Mouse (Mus musculus) gastrocnemius, postnatal 25 days (tissue): ENCODE measurements around the gene Gnpat. TPM values are rescaled to one million over a fixed set of nuclear protein-coding genes. Genes with fewer than 3 reads are reported as not detected.
"Not testable (repeated sequence)": the region's sequence is repeated elsewhere in the genome, so short reads cannot be mapped to it uniquely, and the experiment has no call there.

ENCODE experiments used
- DNase-seq: peaks from one replicate; pipeline ENCODE4 v3.0.0; 2022
- total RNA-seq, 2 experiments: library from RNA; stranded (reverse); gene quantifications; 1 replicate in 1 of 2; 2 replicates in 1 of 2; pipeline ENCODE4 v1.2.3; 2021

Gnpat gene
- total RNA-seq, 2 experiments from 2014 or later, result 125 to 145 TPM

DNA sequence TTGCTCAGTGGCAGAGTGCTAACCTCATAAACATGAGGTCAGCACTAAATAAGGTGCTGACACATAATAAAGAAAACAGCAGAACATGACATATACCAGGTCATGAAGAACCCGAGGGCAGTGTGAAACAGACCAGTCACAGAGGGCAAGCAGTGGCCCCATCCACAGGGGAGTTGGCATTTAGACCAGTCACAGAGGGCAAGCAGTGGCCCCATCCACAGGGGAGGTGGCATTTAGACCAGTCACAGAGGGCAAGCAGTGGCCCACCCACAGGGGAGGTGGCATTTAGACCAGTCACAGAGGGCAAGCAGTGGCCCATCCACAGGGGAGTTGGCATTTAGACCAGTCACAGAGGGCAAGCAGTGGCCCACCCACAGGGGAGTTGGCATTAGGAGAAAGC is 19.9 kb upstream of the Gnpat start:
- not testable (repeated sequence) for DNase-seq

- DNase-seq, result no peak
Observed at GRCm38 (mm10) chr8:124845131-124845530, 17.7 kb upstream of the Gnpat start.

- no peak for DNase-seq
Observed at GRCm38 (mm10) chr8:124845573-124845972, 17.3 kb upstream of the Gnpat start.

GRCm38 (mm10) chr8:124853511-124853910 is 9.3 kb upstream of the Gnpat start:
- DNase-seq, result no peak

DNA sequence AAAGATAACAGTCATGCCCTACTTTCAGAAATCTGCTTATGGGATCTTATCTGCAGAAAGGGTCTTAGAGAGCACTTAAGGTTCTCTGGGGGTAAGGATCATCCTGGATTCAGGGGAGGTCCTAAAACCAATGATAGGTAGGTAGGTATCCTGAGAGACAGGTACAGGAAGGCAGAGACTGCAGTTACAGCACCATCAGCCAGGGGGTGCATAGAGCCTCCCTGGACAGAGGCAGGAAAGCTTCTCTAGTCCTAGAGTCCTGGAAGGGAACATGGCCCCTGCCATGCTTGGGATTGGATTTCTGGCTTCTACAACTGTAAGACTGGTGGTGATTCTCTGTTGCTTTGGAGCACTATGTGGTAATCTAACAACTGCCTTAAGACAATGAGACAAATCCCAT is 3.4 kb upstream of the Gnpat start:
- DNase-seq, result no peak

GRCm38 (mm10) chr8:124860188-124860587 is 2.6 kb upstream of the Gnpat start:
- no peak for DNase-seq

- no peak for DNase-seq
Observed at GRCm38 (mm10) chr8:124863163-124863677, 387 bp downstream of the Gnpat start.

DNA sequence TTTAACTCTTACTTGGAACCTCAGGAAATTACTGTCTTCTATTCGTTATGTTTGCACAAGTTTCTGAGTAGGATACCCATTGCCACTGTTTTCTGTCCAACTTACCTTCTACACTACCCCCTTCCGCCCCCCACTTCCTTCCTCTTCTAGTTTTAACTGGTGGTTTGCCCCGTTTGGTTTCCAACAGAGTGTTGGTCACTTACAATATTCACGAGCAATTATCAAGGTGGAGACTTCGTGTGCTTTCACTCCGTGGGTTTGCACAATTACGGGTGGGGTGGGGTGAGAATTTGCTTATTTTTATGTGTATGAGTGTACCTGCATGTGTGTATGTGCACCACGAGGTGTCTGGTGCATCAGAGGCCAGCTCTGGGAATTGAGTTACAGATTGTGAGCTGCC is 896 bp downstream of the Gnpat start:
- DNase-seq, result no peak

DNA sequence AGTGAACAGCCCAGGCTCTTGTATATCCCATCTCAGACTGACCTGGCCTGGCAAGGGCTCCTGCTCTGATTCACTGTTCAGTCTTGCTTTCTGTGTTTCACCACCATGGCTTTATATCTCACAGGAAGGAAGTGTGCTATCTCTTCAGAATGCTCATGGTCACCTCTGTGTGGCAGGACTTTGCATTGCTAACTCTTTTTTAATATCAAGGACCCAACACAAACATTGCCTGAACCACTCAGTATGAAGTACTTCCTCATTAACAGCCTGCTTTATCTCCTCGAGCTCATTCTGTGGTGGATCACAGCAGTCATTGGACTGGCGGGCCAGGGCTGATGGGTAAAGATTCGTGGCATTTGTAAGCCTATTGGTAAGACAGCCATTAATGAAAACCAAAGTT is 3.8 kb downstream of the Gnpat start:
- DNase-seq, result no peak

- DNase-seq, result no peak
Observed at GRCm38 (mm10) chr8:124867126-124867525, 4.3 kb downstream of the Gnpat start.

GRCm38 (mm10) chr8:124869708-124870107 is 6.9 kb downstream of the Gnpat start:
- peak; percentile 31 for DNase-seq

GRCm38 (mm10) chr8:124871474-124871873 is 8.6 kb downstream of the Gnpat start:
- no peak for DNase-seq

DNA sequence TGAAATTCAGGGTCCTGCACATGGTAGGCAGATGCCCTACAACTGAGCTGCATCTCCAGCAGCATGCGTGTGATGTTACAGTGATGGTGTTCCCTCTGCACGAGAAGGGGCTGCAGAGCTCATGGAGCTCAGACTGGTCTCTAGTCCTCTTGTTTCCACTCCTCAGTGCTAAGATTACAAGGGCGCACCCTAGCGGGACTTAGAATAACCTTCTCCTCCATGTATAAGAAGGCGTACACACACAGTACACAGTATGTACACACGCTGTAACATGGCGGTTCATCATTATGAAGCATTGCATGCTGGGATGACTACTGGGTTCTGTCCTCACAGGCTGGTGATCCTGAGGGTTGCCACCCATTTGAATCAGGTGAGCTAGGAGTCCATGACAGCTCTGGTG is 9.2 kb downstream of the Gnpat start:
- no peak for DNase-seq

DNA sequence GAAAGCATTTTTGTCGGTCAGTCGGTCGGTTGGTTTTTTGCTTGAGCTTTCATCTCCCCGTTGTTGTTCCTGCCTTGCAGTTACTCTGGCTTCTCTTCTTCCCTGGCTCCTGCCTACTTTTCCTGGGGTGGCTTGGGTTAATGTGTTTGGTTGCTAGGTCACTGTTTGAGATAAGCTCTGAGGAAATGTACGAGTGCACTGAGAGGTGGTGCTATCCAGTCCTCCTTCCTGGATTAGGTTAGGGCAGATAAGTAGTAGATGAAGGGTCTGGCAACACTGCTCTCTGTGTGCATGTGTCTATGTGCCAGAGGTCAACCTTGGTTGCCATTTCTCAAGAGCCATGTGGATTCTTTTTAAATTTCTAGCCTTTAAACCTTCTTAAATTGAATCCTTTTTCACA is 9.9 kb downstream of the Gnpat start:
- no peak for DNase-seq

DNA sequence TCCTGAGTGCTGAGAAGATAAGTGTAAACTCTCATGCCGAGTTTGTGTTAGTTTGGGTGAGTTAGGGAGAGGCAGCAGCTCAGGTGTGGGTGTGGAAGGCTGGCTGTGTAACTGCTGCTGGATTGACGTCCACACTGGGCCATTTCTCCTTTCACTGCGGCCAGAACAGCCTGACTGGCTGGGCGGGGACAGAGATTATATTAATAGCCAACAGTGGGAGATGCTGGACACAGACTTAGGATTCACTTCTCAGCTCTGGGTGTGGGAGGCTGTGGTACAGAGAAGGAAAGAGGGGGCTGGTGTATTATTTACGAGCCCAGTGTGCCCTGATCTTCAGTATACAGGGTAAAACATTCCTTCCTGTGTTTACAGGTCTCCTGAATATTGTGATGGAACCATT is 15.3 kb downstream of the Gnpat start:
- no peak for DNase-seq

DNA sequence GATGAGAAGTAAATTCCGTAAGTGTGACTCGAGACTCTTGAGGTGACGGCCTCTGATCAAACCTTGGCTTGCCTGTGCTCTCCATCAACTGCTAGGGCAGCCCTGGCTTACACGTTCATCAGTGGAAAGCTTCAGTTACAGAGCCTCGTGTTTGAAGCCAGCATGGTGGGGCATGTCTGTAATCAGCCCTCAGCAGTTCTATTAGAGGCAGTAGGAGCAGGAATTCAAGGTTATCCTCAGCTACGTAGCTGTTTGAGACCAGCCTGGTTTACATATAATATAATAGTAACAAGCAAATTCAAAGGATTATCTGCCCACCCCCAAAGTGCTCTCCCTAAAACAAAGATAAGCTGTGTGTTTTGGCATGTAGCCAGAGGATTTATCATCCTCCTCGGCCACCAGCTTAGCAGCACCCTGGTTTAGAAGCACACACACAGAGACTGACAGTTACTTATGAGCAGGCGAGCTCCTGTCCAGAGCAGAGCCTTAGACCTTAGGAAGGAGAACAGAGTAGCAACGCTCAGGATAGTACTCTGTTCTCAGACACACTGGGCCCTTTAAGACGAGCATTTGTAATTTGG is 16.2 kb downstream of the Gnpat start:
- no peak for DNase-seq

DNA sequence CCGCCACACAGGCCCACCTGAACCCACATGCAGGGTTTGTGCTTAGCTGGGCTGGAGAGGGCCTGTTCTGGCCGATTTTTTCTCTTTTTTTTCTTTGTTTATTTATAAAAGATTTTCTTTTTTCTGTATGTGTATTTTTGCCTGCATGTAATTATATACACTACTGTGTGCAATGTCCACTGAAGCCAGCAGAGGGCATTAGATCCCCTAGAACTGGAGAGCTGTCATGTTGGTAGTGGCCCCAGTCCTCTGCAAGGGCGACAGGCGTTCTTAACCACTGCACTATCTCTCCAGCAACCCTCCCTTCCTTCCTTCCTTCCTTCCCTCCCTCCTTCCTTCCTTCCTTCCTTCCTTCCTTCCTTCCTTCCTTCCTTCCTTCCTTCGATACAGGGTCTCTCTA is 25.6 kb downstream of the Gnpat start:
- no peak for DNase-seq

DNA sequence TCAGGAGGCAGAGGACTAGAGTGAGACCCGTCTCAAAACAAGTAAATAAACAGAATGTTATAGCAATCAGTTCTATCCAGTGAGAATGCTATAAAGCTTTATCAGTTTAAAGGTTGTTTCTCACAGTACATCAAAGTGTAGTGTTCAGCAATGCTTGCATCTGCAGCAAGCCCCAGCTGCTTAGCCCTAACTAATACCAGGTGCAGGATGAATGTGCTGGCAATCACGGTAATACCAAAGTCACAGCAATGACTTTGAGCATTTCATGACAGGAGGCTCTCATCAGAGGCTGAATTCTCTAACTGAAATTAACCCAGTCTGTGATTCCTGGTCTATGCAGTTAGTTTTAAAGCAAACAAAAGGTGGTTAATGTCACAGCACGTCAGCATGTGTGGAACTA is 29.8 kb downstream of the Gnpat start:
- DNase-seq, result no peak

DNA sequence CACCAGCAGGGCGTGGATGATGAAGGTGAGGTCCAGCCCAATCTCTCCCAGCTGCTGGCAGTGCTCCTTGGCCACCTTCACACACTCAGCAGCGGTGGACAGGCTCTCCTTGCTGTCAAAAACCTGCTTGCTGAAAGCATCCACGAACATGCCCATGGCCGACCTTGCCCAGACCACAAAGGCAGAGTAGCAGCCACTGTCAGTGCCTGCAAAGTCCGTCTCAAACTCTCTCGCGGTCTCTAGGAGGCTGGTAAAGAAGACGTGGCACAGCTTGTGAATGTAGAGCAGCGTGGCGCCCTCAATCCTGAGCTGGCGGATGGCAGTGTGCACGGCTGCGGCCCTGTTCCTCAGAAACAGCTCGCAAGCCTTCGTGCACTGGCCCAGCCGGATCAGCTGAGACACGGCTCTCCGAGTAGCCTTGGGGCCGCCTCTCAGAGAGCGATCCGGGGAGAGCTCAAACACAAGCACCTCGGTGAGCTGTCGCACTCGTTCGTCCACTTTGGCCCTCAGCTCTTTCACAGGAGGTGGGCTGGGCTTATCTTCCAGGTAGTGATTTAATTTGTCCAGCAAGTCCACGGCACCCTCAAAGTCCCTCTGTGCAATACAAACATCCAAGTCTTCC is 33.3 kb downstream of the Gnpat start:
- no peak for DNase-seq

GRCm38 (mm10) chr8:124896632-124897385 is 34.0 kb downstream of the Gnpat start:
- peak; percentile 76 for DNase-seq

GRCm38 (mm10) chr8:124897386-124898250 is 34.8 kb downstream of the Gnpat start, which contains the start of the genes Exoc8 and Sprtn:
Exoc8 (minus strand) TSS chr8:124897705.
Sprtn (plus strand) TSS chr8:124897886.
- peak; percentile 96 for DNase-seq

DNA sequence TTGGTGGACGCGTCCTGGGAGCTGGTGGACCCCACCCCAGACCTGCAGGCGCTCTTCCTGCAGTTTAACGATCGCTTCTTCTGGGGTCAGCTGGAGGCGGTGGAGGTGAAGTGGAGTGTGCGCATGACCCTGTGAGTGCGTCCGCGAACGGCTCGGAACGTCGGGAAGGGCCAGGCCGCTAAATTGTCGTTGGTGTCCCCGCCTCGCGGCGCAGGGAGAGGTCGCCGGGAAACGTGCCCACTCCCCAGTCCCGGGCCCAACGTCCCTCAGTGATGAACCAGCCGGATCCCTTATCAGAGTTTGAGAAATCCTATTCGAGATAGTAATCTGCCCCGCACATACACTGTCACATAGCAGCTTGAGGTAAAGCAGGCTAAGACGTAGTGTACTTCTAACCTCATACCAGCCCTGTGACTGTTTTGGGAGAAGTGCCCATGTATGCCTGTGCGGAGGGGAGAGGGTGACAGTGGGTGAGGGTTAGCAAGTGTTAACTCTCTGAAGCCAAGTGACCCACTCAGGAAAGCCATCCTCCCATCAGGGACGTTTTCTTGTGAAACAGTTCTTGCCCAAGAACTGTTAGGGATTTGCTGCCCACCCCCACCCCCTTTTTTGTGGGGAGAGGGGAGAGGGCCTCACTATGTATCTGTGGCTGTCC is 35.5 kb downstream of the Gnpat start:
- no peak for DNase-seq
